Mouse (Mus musculus) CH12.LX (cell line): ENCODE data around the gene Klhl21. TPM values are rescaled to one million over a fixed set of nuclear protein-coding genes. Genes with fewer than 3 reads are reported as not detected.
A peak's percentile ranks its signal among the peaks of the same experiment; 100 is the strongest.
"Not testable (repeated sequence)": the region's sequence is repeated elsewhere in the genome, so short reads cannot be mapped to it uniquely, and the experiment has no call there.

ENCODE experiments used
- DNase-seq: peaks from one replicate; pipeline ENCODE4 v3.0.0-alpha.2; 2013; ENCODE audit errors: extremely low read depth
- H3K27ac ChIP-seq: 2 replicates; pipeline ENCODE4 v1.5.1; 2012; ENCODE audit warnings: low read depth, mild to moderate bottlenecking, control low read depth, moderate library complexity; ENCODE audit not compliant: insufficient read depth
- H3K27me3 ChIP-seq: replicated peaks from 2 replicates; pipeline ENCODE3; 2012; ENCODE audit warnings: inconsistent platforms
- H3K36me3 ChIP-seq, 2 experiments: replicated peaks in 1 of 2; 2 replicates each; pipeline versions ENCODE3 to v1.6.1; 2012; ENCODE audit warnings: inconsistent platforms in 1 of 2, low read length in 1 of 2, mild to moderate bottlenecking in 1 of 2, mixed read lengths in 1 of 2, moderate library complexity in 1 of 2; ENCODE audit not compliant: control insufficient read depth in 1 of 2, insufficient read depth in 1 of 2
- H3K4me1 ChIP-seq, 2 experiments: 2 replicates each; pipeline ENCODE4 v1.6.1; 2012; ENCODE audit warnings: inconsistent platforms in 1 of 2, moderate library complexity in 1 of 2; ENCODE audit not compliant: insufficient read depth in 2 of 2, control insufficient read depth in 1 of 2
- H3K4me2 ChIP-seq: 2 replicates; pipeline ENCODE4 v1.6.1; 2012; ENCODE audit warnings: low read depth, mild to moderate bottlenecking, control low read depth; ENCODE audit not compliant: poor library complexity, insufficient read depth, severe bottlenecking
- H3K4me3 ChIP-seq, 3 experiments: fragments of 150-350 bp in 1 of 3; sonication (generic) in 1 of 3; replicated peaks in 1 of 3; 2 replicates each; pipeline versions ENCODE3 to v1.5.1; 2011 to 2012; ENCODE audit warnings: low read depth in 2 of 3, low read length in 2 of 3, mild to moderate bottlenecking in 2 of 3, moderate library complexity in 2 of 3, control low read depth in 1 of 3, improper control_type of control experiment in 1 of 3, inconsistent platforms in 1 of 3, mixed read lengths in 1 of 3; ENCODE audit not compliant: poor library complexity in 1 of 3
- H3K79me2 ChIP-seq: replicated peaks from 2 replicates; pipeline ENCODE4 v1.6.1; 2012; ENCODE audit warnings: mild to moderate bottlenecking, moderate library complexity; ENCODE audit not compliant: control insufficient read depth, poor library complexity, insufficient read depth, severe bottlenecking; ENCODE audit errors: extremely low read depth
- H3K9ac ChIP-seq: 2 replicates; pipeline ENCODE4 v1.6.1; 2012; ENCODE audit warnings: low read depth, mild to moderate bottlenecking, control low read depth, moderate library complexity; ENCODE audit not compliant: insufficient read depth
- H3K9me3 ChIP-seq: replicated peaks from 2 replicates; pipeline ENCODE3; 2012; ENCODE audit warnings: low read length, inconsistent platforms, mixed read lengths
- BHLHE40 ChIP-seq: IDR thresholded peaks from 2 replicates; pipeline ENCODE4 v1.6.1; 2011; ENCODE audit warnings: mild to moderate bottlenecking, low read depth, low read length, improper control_type of control experiment
- CHD1 ChIP-seq: IDR thresholded peaks from 2 replicates; pipeline ENCODE4 v1.6.1; 2012; ENCODE audit warnings: low read depth, low read length, improper control_type of control experiment, inconsistent platforms
- CTCF ChIP-seq, 2 experiments: IDR thresholded peaks in 1 of 2; conservative IDR thresholded peaks in 1 of 2; 2 replicates each; pipeline ENCODE4 v1.5.1; 2011 to 2012; ENCODE audit warnings: low read depth in 2 of 2, low read length in 2 of 2, improper control_type of control experiment in 1 of 2, inconsistent platforms in 1 of 2, mild to moderate bottlenecking in 1 of 2, moderate library complexity in 1 of 2
- ETS1 ChIP-seq: conservative IDR thresholded peaks from 2 replicates; pipeline ENCODE4 v1.6.1; 2012; ENCODE audit warnings: low read depth, mild to moderate bottlenecking, inconsistent platforms, low read length, improper control_type of control experiment, moderate library complexity
- GABPA ChIP-seq: IDR thresholded peaks from 2 replicates; pipeline ENCODE4 v1.6.1; 2012; ENCODE audit warnings: low read depth, low read length, improper control_type of control experiment, inconsistent platforms; ENCODE audit not compliant: insufficient replicate concordance
- HCFC1 ChIP-seq: IDR thresholded peaks from 2 replicates; pipeline ENCODE4 v1.6.1; 2012; ENCODE audit warnings: low read depth, mild to moderate bottlenecking, inconsistent platforms, low read length, improper control_type of control experiment
- IRF4 ChIP-seq: IDR thresholded peaks from 2 replicates; pipeline ENCODE4 v1.6.1; 2014; ENCODE audit warnings: low read depth, mild to moderate bottlenecking, inconsistent platforms, low read length, improper control_type of control experiment
- JUND ChIP-seq: conservative IDR thresholded peaks from 2 replicates; pipeline ENCODE4 v1.6.1; 2011; ENCODE audit warnings: low read depth, low read length, improper control_type of control experiment
- MAFK ChIP-seq: IDR thresholded peaks from 2 replicates; pipeline ENCODE4 v1.6.1; 2011; ENCODE audit warnings: low read length, improper control_type of control experiment; ENCODE audit not compliant: insufficient replicate concordance
- MEF2A ChIP-seq: IDR thresholded peaks from 2 replicates; pipeline ENCODE4 v1.6.1; 2014; ENCODE audit warnings: low read depth, mild to moderate bottlenecking, inconsistent platforms, low read length, improper control_type of control experiment, borderline replicate concordance
- PAX5 ChIP-seq: IDR thresholded peaks from 2 replicates; pipeline ENCODE4 v1.6.1; 2012; ENCODE audit warnings: low read length, inconsistent platforms, mixed read lengths
- POLR2AphosphoS2 ChIP-seq: IDR thresholded peaks from 2 replicates; pipeline ENCODE4 v1.6.1; 2011; ENCODE audit warnings: low read depth, low read length, improper control_type of control experiment
- RAD21 ChIP-seq: IDR thresholded peaks from 2 replicates; pipeline ENCODE4 v1.6.1; 2011; ENCODE audit warnings: low read depth, mild to moderate bottlenecking, low read length, improper control_type of control experiment, moderate library complexity
- SMC3 ChIP-seq: IDR thresholded peaks from 2 replicates; pipeline ENCODE4 v1.6.1; 2011; ENCODE audit warnings: low read depth, low read length, improper control_type of control experiment
- dilution Hi-C: fragments of 300-500 bp; cut with MboI; formaldehyde crosslinking; loops from 2 replicates; pipeline ENCODE4 v1.14.3; 2020; ENCODE audit warnings: low sequenced_read_pairs; ENCODE audit not compliant: extremely low pct_unique_long_range_greater_than_20kb, extremely low pct_ligation_motif_present
- in situ Hi-C: fragments of 300-500 bp; cut with MboI; formaldehyde crosslinking; loops from 3 replicates; pipeline ENCODE4 v1.14.3; 2019; ENCODE audit warnings: low sequenced_read_pairs, low pct_ligation_motif_present, low pct_unique_long_range_greater_than_20kb, mixed read lengths
- polyA plus RNA-seq: library from polyadenylated mRNA; unstranded; fragments of >175 nt; gene quantifications from 2 replicates; pipeline ENCODE4 v1.2.1, GENCODE M21; 2012; ENCODE audit warnings: low read depth; ENCODE audit not compliant: insufficient read length
- total RNA-seq, 2 experiments: library from RNA; depleted of rRNA; stranded (reverse); fragments of 300-350 nt in 1 of 2; fragments of >200 nt in 1 of 2; gene quantifications; 2 replicates each; pipeline ENCODE4 v1.2.3; 2012 to 2014

Klhl21 gene
- total and polyA plus RNA-seq, 3 experiments: 4.4 to 9.4 (median 7.1) TPM

GRCm38 (mm10) chr4:152036464-152036863 lies 27.9 kb downstream of the Klhl21 start:
- H3K4me2 ChIP-seq, H3K4me3 ChIP-seq, H3K36me3 ChIP-seq, in situ Hi-C loops, dilution Hi-C loops, H3K9me3 ChIP-seq, H3K27me3 ChIP-seq, H3K27ac ChIP-seq, H3K9ac ChIP-seq: not testable (repeated sequence)
- peaks cover 11 to 23% of the 10 kb centered on the region in 2 experiments for H3K4me1 ChIP-seq
- peak; percentile 6 for DNase-seq
- H3K79me2 ChIP-seq: peaks cover 20% of the 10 kb centered on the region
- TF ChIP-seq CTCF (conservative IDR thresholded peaks at IDR 0.05 in 1 of 2, IDR thresholded peaks at IDR 0.05 in 1 of 2; ENCODE audit: low read depth in 2 of 2, low read length in 2 of 2) (peak in 1 of 2 experiments; percentile 49; a peak in 2 of 4 replicates), SMC3 (peak; percentile 11; the same call in 1 of the 2 replicates)
- TF ChIP-seq, all 38 proteins: peak for 2; not testable (repeated sequence) for 36

GRCm38 (mm10) chr4:152038225-152038984 lies 29.8 kb downstream of the Klhl21 start, which contains the start of gene Tas1r1:
TSS of gene Tas1r1 (minus strand) at chr4:152038568.
- Histone ChIP-seq H3K27me3 (no peaks in the 10 kb centered on the region), H3K9ac (peak within 1 kb of the TSS; percentile 82), H3K9me3 (no peaks in the 10 kb centered on the region), H3K4me3 (peak within 1 kb of the TSS; percentile 82 to 99 (median 99)), H3K4me1 (peaks cover 19 to 42% of the 10 kb centered on the region in 2 experiments), H3K27ac (peak within 1 kb of the TSS; percentile 70), H3K4me2 (peak within 1 kb of the TSS; percentile 84), H3K79me2 (peaks cover 30% of the 10 kb centered on the region), H3K36me3 (peaks cover 12 to 27% of the 10 kb centered on the region in 2 experiments)
- in situ Hi-C loops (no loop called here), dilution Hi-C loops (no loop called here)
- TF ChIP-seq MEF2A: no peak
- no peak for TF ChIP-seq IRF4
- TF ChIP-seq CHD1: no peak
- no peak for TF ChIP-seq HCFC1
- TF ChIP-seq POLR2AphosphoS2: no peak
- peak; percentile 81 for TF ChIP-seq ETS1
- TF ChIP-seq BHLHE40: peak; percentile 55; the same call in 1 of the 2 replicates
- no peak for TF ChIP-seq PAX5
- TF ChIP-seq GABPA: no peak
- no peak for TF ChIP-seq RAD21
- TF ChIP-seq JUND: no peak
- peak; percentile 87; the same call in 1 of the 2 replicates for TF ChIP-seq MAFK
- peak; percentile 71 for DNase-seq
